Mouse (Mus musculus) heart, adult 9 months (tissue): ENCODE data around the gene Spaar.

Experiments used
- DNase-seq, 2 experiments: peaks; one replicate each; pipeline ENCODE4 v3.0.0; 2022; ENCODE audit warnings: low spot score in 2 of 2

The Spaar gene

DNA sequence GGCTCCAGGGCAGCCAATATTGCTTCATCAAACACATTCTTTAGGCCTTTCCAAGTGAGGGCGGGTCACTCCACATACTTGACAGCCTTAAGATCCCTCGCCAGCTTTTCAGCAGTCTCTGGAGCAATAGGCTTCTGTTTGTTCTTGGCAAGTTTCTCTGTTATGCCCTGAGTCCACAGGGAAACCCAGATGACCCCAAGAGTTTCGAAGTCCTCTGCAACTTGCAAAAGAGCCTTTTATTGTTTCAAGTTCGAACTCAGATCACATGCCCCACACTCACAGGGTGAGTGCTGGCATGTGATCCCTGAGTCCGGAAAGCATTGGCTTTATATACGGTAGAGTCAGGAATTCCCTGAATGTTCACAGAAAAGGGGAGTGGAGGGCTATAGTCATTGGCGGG is 69.1 kb downstream of the Spaar start:
- DNase-seq = no peak
